Mouse (Mus musculus): ENCODE results near the gene Pdpn.
A peak's percentile ranks its signal among the peaks of the same experiment; 100 is the strongest.

The Pdpn gene

GRCm38 (mm10) chr4:143299325-143300070 is at the start of gene Pdpn:
Gene Pdpn (minus strand): TSS chr4:143299564.
- no peak for DNase-seq (ENCODE audit: low read depth, low spot score)

- no peak for DNase-seq (ENCODE audit: low read depth, low spot score)
Observed at GRCm38 (mm10) chr4:143348678-143349077, 49.3 kb upstream of the Pdpn start.

- peak; percentile 75 for DNase-seq (ENCODE audit: low read depth, low spot score)
Observed at GRCm38 (mm10) chr4:143345491-143345890, 46.1 kb upstream of the Pdpn start.

GRCm38 (mm10) chr4:143341470-143341869 is 42.1 kb upstream of the Pdpn start:
- DNase-seq (ENCODE audit: low read depth, low spot score) = no peak

- DNase-seq (ENCODE audit: low read depth, low spot score) = no peak
Observed at GRCm38 (mm10) chr4:143339808-143340207, 40.4 kb upstream of the Pdpn start.

GRCm38 (mm10) chr4:143336096-143336495 is 36.7 kb upstream of the Pdpn start:
- DNase-seq (ENCODE audit: low read depth, low spot score) = peak; percentile 51

GRCm38 (mm10) chr4:143334995-143335394 is 35.6 kb upstream of the Pdpn start:
- no peak for DNase-seq (ENCODE audit: low read depth, low spot score)

- no peak for DNase-seq (ENCODE audit: low read depth, low spot score)
Observed at GRCm38 (mm10) chr4:143334145-143334544, 34.8 kb upstream of the Pdpn start.

- DNase-seq (ENCODE audit: low read depth, low spot score) = no peak
Observed at GRCm38 (mm10) chr4:143331787-143332186, 32.4 kb upstream of the Pdpn start.

GRCm38 (mm10) chr4:143330566-143330965 is 31.2 kb upstream of the Pdpn start:
- no peak for DNase-seq (ENCODE audit: low read depth, low spot score)

- peak; percentile 83 for DNase-seq (ENCODE audit: low read depth, low spot score)
Observed at GRCm38 (mm10) chr4:143325625-143325941, 26.2 kb upstream of the Pdpn start.

GRCm38 (mm10) chr4:143324925-143325624 is 25.7 kb upstream of the Pdpn start:
- no peak for DNase-seq (ENCODE audit: low read depth, low spot score)

GRCm38 (mm10) chr4:143324176-143324924 is 25.0 kb upstream of the Pdpn start:
- peak; percentile 76 for DNase-seq (ENCODE audit: low read depth, low spot score)

- DNase-seq (ENCODE audit: low read depth, low spot score) = peak; percentile 57
Observed at GRCm38 (mm10) chr4:143313299-143313698, 13.9 kb upstream of the Pdpn start.

- peak; percentile 88 for DNase-seq (ENCODE audit: low read depth, low spot score)
Observed at GRCm38 (mm10) chr4:143311341-143311740, 12.0 kb upstream of the Pdpn start.

- DNase-seq (ENCODE audit: low read depth, low spot score) = peak; percentile 83
Observed at GRCm38 (mm10) chr4:143305987-143306772, 6.8 kb upstream of the Pdpn start.

GRCm38 (mm10) chr4:143305031-143305430 is 5.7 kb upstream of the Pdpn start:
- no peak for DNase-seq (ENCODE audit: low read depth, low spot score)

- DNase-seq (ENCODE audit: low read depth, low spot score) = peak; percentile 71
Observed at GRCm38 (mm10) chr4:143302279-143302890, 3.0 kb upstream of the Pdpn start.

GRCm38 (mm10) chr4:143301875-143302274 is 2.5 kb upstream of the Pdpn start:
- no peak for DNase-seq (ENCODE audit: low read depth, low spot score)

- no peak for DNase-seq (ENCODE audit: low read depth, low spot score)
Observed at GRCm38 (mm10) chr4:143301042-143301441, 1.7 kb upstream of the Pdpn start.

GRCm38 (mm10) chr4:143300113-143300688 is 837 bp upstream of the Pdpn start:
- no peak for DNase-seq (ENCODE audit: low read depth, low spot score)

All from ZHBTc4 (cell line).